Mouse (Mus musculus) MEL (cell line): ENCODE measurements around the gene Map3k7cl. TPM values are rescaled to one million over a fixed set of nuclear protein-coding genes. Genes with fewer than 3 reads are reported as not detected.

Experiments
- DNase-seq: peaks from one replicate; pipeline ENCODE4 v3.0.0; 2011; ENCODE audit warnings: low read depth, low spot score
- H3K27ac ChIP-seq: 2 replicates; pipeline ENCODE4 v1.5.1; 2012; ENCODE audit warnings: low read depth, mild to moderate bottlenecking, control low read depth, low read length, moderate library complexity; ENCODE audit not compliant: control insufficient read depth
- H3K27me3 ChIP-seq, 2 experiments: fragments of 150-350 bp in 1 of 2; sonication (generic) in 1 of 2; 2 replicates each; pipeline ENCODE4 v1.6.1; 2012; ENCODE audit warnings: low read length in 2 of 2, mild to moderate bottlenecking in 2 of 2, improper control_type of control experiment in 1 of 2, moderate library complexity in 1 of 2; ENCODE audit not compliant: insufficient read depth in 2 of 2, control insufficient read depth in 1 of 2
- H3K36me3 ChIP-seq, 2 experiments: 2 replicates each; pipeline ENCODE4 v1.6.1; 2012 to 2014; ENCODE audit warnings: low read length in 2 of 2, improper control_type of control experiment in 1 of 2, inconsistent platforms in 1 of 2, mild to moderate bottlenecking in 1 of 2; ENCODE audit not compliant: insufficient read depth in 2 of 2, control insufficient read depth in 1 of 2
- H3K4me1 ChIP-seq, 2 experiments: fragments of 150-350 bp in 1 of 2; sonication (generic) in 1 of 2; 2 replicates each; pipeline ENCODE4 v1.6.1; 2012; ENCODE audit warnings: low read length in 2 of 2, improper control_type of control experiment in 1 of 2, mild to moderate bottlenecking in 1 of 2; ENCODE audit not compliant: insufficient read depth in 2 of 2, control insufficient read depth in 1 of 2
- H3K4me3 ChIP-seq, 2 experiments: fragments of 150-350 bp in 1 of 2; sonication (generic) in 1 of 2; 2 replicates each; pipeline ENCODE4 v1.5.1; 2012; ENCODE audit warnings: low read depth in 2 of 2, low read length in 2 of 2, mild to moderate bottlenecking in 2 of 2, moderate library complexity in 2 of 2, control low read depth in 1 of 2, improper control_type of control experiment in 1 of 2; ENCODE audit not compliant: control insufficient read depth in 1 of 2, insufficient read depth in 1 of 2
- H3K79me2 ChIP-seq: 2 replicates; pipeline ENCODE4 v1.6.1; 2012; ENCODE audit warnings: mild to moderate bottlenecking, low read length, moderate library complexity; ENCODE audit not compliant: control insufficient read depth, poor library complexity, insufficient read depth
- H3K9ac ChIP-seq: 2 replicates; pipeline ENCODE4 v1.6.1; 2012; ENCODE audit warnings: low read depth, mild to moderate bottlenecking, control low read depth, low read length, moderate library complexity; ENCODE audit not compliant: control insufficient read depth, poor library complexity, severe bottlenecking
- H3K9me3 ChIP-seq: fragments of 150-350 bp; sonication (generic); replicated peaks from 2 replicates; pipeline ENCODE4 v1.6.1; 2012; ENCODE audit warnings: mild to moderate bottlenecking, low read length, improper control_type of control experiment, moderate library complexity; ENCODE audit not compliant: insufficient read depth
- CHD1 ChIP-seq: IDR thresholded peaks from 2 replicates; pipeline ENCODE4 v1.6.1; 2012; ENCODE audit warnings: low read depth, mild to moderate bottlenecking, inconsistent platforms, low read length, improper control_type of control experiment
- CTCF ChIP-seq, 3 experiments: IDR thresholded peaks in 2 of 3; conservative IDR thresholded peaks in 1 of 3; 2 replicates each; pipeline ENCODE4 v1.5.1; 2011 to 2012; ENCODE audit warnings: low read length in 3 of 3, low read depth in 2 of 3, mild to moderate bottlenecking in 2 of 3, improper control_type of control experiment in 1 of 3, inconsistent platforms in 1 of 3, mixed read lengths in 1 of 3, moderate library complexity in 1 of 3; ENCODE audit not compliant: control insufficient read depth in 1 of 3, insufficient read depth in 1 of 3, poor library complexity in 1 of 3, severe bottlenecking in 1 of 3
- E2F4 ChIP-seq: IDR thresholded peaks from 2 replicates; pipeline ENCODE4 v1.6.1; 2011; ENCODE audit warnings: low read depth, low read length, improper control_type of control experiment, borderline replicate concordance
- ETS1 ChIP-seq: IDR thresholded peaks from 2 replicates; pipeline ENCODE4 v1.6.1; 2012; ENCODE audit warnings: low read depth, mild to moderate bottlenecking, inconsistent platforms, low read length, improper control_type of control experiment, moderate library complexity
- GABPA ChIP-seq: IDR thresholded peaks from 2 replicates; pipeline ENCODE4 v1.6.1; 2012; ENCODE audit warnings: low read depth, mild to moderate bottlenecking, inconsistent platforms, low read length, improper control_type of control experiment, moderate library complexity
- MAFK ChIP-seq: IDR thresholded peaks from 2 replicates; pipeline ENCODE4 v1.6.1; 2011; ENCODE audit warnings: low read depth, mild to moderate bottlenecking, low read length, improper control_type of control experiment, borderline replicate concordance
- MYB ChIP-seq: IDR thresholded peaks from 2 replicates; pipeline ENCODE4 v1.6.1; 2011; ENCODE audit warnings: mild to moderate bottlenecking, low read depth, low read length, improper control_type of control experiment
- NELFE ChIP-seq: IDR thresholded peaks from 2 replicates; pipeline ENCODE4 v1.6.1; 2011; ENCODE audit warnings: low read depth, low read length, improper control_type of control experiment
- NRF1 ChIP-seq: IDR thresholded peaks from 2 replicates; pipeline ENCODE4 v1.6.1; 2014; ENCODE audit warnings: low read depth, mild to moderate bottlenecking, inconsistent platforms, low read length, improper control_type of control experiment, moderate library complexity; ENCODE audit not compliant: poor library complexity, insufficient read depth, severe bottlenecking
- POLR2A ChIP-seq, 2 experiments: IDR thresholded peaks; 2 replicates each; pipeline ENCODE4 v1.6.1; 2011 to 2012; ENCODE audit warnings: low read length in 2 of 2, mild to moderate bottlenecking in 2 of 2, control low read depth in 1 of 2, improper control_type of control experiment in 1 of 2, low read depth in 1 of 2, moderate library complexity in 1 of 2; ENCODE audit not compliant: control insufficient read depth in 1 of 2, insufficient read depth in 1 of 2, poor library complexity in 1 of 2
- POLR2AphosphoS2 ChIP-seq: IDR thresholded peaks from 2 replicates; pipeline ENCODE4 v1.6.1; 2011; ENCODE audit warnings: low read length, improper control_type of control experiment
- POLR2AphosphoS5 ChIP-seq: IDR thresholded peaks from 2 replicates; pipeline ENCODE4 v1.6.1; 2012; ENCODE audit warnings: low read depth, borderline replicate concordance, mild to moderate bottlenecking, inconsistent platforms, low read length, moderate library complexity, mixed read lengths
- SMC3 ChIP-seq: IDR thresholded peaks from 2 replicates; pipeline ENCODE4 v1.6.1; 2011; ENCODE audit warnings: low read depth, low read length, improper control_type of control experiment
- TAL1 ChIP-seq: IDR thresholded peaks from 2 replicates; pipeline ENCODE4 v1.6.1; 2012; ENCODE audit warnings: mild to moderate bottlenecking, inconsistent platforms, low read length, moderate library complexity, mixed read lengths
- TBP ChIP-seq: IDR thresholded peaks from 2 replicates; pipeline ENCODE4 v1.8.0; 2011; ENCODE audit warnings: low read depth, low read length, improper control_type of control experiment
- UBTF ChIP-seq: IDR thresholded peaks from 2 replicates; pipeline ENCODE4 v1.6.1; 2012; ENCODE audit warnings: low read depth, mild to moderate bottlenecking, inconsistent platforms, low read length, improper control_type of control experiment, moderate library complexity, borderline replicate concordance; ENCODE audit not compliant: insufficient read depth
- ZC3H11A ChIP-seq: IDR thresholded peaks from 2 replicates; pipeline ENCODE4 v1.6.1; 2012; ENCODE audit warnings: low read depth, mild to moderate bottlenecking, inconsistent platforms, low read length, improper control_type of control experiment
- ZKSCAN1 ChIP-seq: IDR thresholded peaks from 2 replicates; pipeline ENCODE4 v1.6.1; 2012; ENCODE audit warnings: low read depth, mild to moderate bottlenecking, inconsistent platforms, low read length, improper control_type of control experiment, moderate library complexity
- ZMIZ1 ChIP-seq: IDR thresholded peaks from 2 replicates; pipeline ENCODE4 v1.6.1; 2012; ENCODE audit warnings: low read depth, mild to moderate bottlenecking, inconsistent platforms, low read length, improper control_type of control experiment, moderate library complexity
- ZNF384 ChIP-seq: IDR thresholded peaks from 2 replicates; pipeline ENCODE4 v1.6.1; 2012; ENCODE audit warnings: low read depth, mild to moderate bottlenecking, inconsistent platforms, low read length, improper control_type of control experiment
- polyA plus RNA-seq, 2 experiments: library from polyadenylated mRNA; stranded (reverse) in 1 of 2; unstranded in 1 of 2; fragments of >175 nt in 1 of 2; fragments of >200 nt in 1 of 2; gene quantifications; 2 replicates each; pipeline versions ENCODE4 v1.2.1 to v1.2.4; 2012; ENCODE audit warnings: low replicate concordance in 2 of 2, low read depth in 1 of 2; ENCODE audit not compliant: insufficient read length in 2 of 2, insufficient read depth in 1 of 2, missing spikeins in 1 of 2
- total RNA-seq: library from RNA; depleted of rRNA; stranded (reverse); fragments of 300-350 nt; gene quantifications from 2 replicates; pipeline ENCODE4 v1.2.3, GENCODE M21; 2012

The Map3k7cl gene
- total and polyA plus RNA-seq, 3 experiments = not detected

DNA sequence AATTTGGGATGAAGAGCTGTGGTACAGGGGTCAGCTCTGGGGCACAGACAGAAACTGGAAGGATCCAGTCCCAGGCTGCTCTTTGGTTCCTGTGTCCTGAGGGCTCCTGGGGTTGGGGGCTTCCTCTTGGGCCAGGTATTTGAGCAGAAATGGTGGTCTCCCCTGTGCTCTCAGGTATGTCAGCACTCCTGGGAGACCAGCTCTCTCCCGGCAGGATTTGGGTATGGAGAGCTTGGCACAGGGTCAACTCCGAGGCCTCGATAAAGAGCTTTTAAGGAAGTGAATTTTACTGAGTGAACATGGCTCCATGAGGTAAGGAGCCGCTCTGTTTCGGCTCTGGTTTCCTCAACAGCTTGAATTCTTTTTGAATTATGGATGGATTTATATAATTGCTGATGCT, 70.8 kb downstream of the Map3k7cl start:
- no peak overlapping the region for H3K27ac ChIP-seq

GRCm38 (mm10) chr16:87624937-87625336, 71.8 kb downstream of the Map3k7cl start:
- TF ChIP-seq POLR2A (IDR thresholded peaks at IDR 0.05; ENCODE audit: control insufficient read depth in 1 of 2, insufficient read depth in 1 of 2, low read depth in 1 of 2, low read length in 2 of 2, poor library complexity in 1 of 2) = no peak
- no peak for TF ChIP-seq TAL1
- no peak for TF ChIP-seq NELFE
- no peak for TF ChIP-seq TBP
- no peak for TF ChIP-seq ZMIZ1
- no peak for TF ChIP-seq ZC3H11A
- TF ChIP-seq MYB = no peak
- no peak for TF ChIP-seq CHD1
- TF ChIP-seq ETS1 = no peak
- no peak for TF ChIP-seq CTCF (IDR thresholded peaks at IDR 0.05 in 2 of 3, conservative IDR thresholded peaks at IDR 0.05 in 1 of 3; ENCODE audit: control insufficient read depth in 1 of 3, insufficient read depth in 1 of 3, low read depth in 2 of 3, low read length in 3 of 3, poor library complexity in 1 of 3, severe bottlenecking in 1 of 3)
- no peak for TF ChIP-seq NRF1
- no peak for TF ChIP-seq POLR2AphosphoS5
- TF ChIP-seq POLR2AphosphoS2 = no peak
- TF ChIP-seq ZNF384 = no peak
- TF ChIP-seq SMC3 = no peak
- no peak for TF ChIP-seq E2F4
- no peak for TF ChIP-seq MAFK
- H3K27ac ChIP-seq = no peak overlapping the region
- no peaks in the 10 kb centered on the region for H3K79me2 ChIP-seq
- no peak overlapping the region for H3K9ac ChIP-seq
- no peak overlapping the region for H3K4me3 ChIP-seq
- no peaks in the 10 kb centered on the region for H3K4me1 ChIP-seq
- H3K36me3 ChIP-seq = no peaks in the 10 kb centered on the region
- no peaks in the 10 kb centered on the region for H3K9me3 ChIP-seq
- no peaks in the 10 kb centered on the region for H3K27me3 ChIP-seq
- DNase-seq = no peak

More for the DNA sequence above, 70.8 kb downstream of the Map3k7cl start:
- Histone ChIP-seq H3K4me3 (no peak overlapping the region), H3K9me3 (no peaks in the 10 kb centered on the region), H3K4me1 (no peaks in the 10 kb centered on the region), H3K9ac (no peak overlapping the region), H3K27me3 (no peaks in the 10 kb centered on the region), H3K36me3 (no peaks in the 10 kb centered on the region), H3K79me2 (no peaks in the 10 kb centered on the region)
- DNase-seq = no peak
- no peak for TF ChIP-seq POLR2AphosphoS2
- TF ChIP-seq UBTF = no peak
- TF ChIP-seq ZKSCAN1 = no peak
- TF ChIP-seq GABPA = no peak
